Mouse (Mus musculus) heart, postnatal 0 days (tissue): Measurements from ENCODE around the gene Utp15.

Experiments used
- CTCF ChIP-seq: IDR thresholded peaks from 2 replicates; pipeline ENCODE4 v1.5.1; 2016; ENCODE audit warnings: antibody characterized with exemption, control low read depth, low read depth
- EP300 ChIP-seq: IDR thresholded peaks from 2 replicates; pipeline ENCODE4 v1.6.1; 2016; ENCODE audit warnings: antibody characterized with exemption, low read depth

GRCm38 (mm10) chr13:98210137-98210536, 52.7 kb downstream of the Utp15 start:
- no peak for TF ChIP-seq CTCF
- no peak for TF ChIP-seq EP300
